Mouse (Mus musculus) cerebellum, adult 8-10 months (tissue): Measurements from ENCODE around the gene Asic3.

Source experiments
- DNase-seq: peaks from one replicate; pipeline ENCODE4 v3.0.0; 2022

The Asic3 gene

GRCm38 (mm10) chr5:24423129-24424003 is 10.2 kb downstream of the Asic3 start, which contains the start of the genes Cdk5 and Slc4a2:
Gene Cdk5, minus strand, starts transcription at chr5:24423530.
Gene Slc4a2, plus strand, starts transcription at chr5:24423837.
- peak; percentile 97 for DNase-seq

DNA sequence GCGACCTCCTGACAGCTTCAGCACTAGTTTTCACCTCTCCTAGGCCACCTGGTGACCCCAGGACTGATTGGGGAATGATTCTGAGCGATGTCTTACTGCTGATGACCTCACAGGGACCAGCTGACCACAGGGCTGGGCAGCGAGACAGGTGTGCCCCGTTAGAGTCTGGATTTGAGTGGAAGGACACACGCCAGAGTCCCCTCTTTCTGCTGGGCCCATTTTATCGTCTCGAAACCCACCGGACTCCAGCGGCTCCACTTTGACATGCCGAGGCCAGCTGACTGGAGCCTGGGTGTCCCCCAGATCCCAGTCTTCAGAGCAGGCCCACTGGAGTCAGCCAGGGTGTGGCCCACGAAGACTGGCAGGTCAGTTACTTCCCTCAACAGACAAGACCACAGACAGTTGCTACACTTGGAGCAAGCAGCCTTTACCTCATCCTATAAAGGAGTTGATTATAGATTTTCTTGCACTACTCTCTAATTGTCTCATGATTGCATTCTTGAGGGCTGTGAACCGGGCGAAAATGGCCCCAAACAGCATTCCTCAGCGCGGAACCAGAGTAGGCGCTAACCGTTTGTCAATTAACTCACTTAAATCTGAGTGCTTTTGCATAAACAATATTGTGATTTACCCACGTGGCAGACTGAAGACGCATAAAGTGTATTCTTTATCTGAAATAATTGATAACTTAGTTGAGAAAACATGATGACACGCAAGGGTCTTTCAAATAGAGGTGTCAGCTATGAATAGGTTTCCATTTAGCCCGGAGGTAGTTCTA is 11.0 kb downstream of the Asic3 start:
- DNase-seq: no peak

DNA sequence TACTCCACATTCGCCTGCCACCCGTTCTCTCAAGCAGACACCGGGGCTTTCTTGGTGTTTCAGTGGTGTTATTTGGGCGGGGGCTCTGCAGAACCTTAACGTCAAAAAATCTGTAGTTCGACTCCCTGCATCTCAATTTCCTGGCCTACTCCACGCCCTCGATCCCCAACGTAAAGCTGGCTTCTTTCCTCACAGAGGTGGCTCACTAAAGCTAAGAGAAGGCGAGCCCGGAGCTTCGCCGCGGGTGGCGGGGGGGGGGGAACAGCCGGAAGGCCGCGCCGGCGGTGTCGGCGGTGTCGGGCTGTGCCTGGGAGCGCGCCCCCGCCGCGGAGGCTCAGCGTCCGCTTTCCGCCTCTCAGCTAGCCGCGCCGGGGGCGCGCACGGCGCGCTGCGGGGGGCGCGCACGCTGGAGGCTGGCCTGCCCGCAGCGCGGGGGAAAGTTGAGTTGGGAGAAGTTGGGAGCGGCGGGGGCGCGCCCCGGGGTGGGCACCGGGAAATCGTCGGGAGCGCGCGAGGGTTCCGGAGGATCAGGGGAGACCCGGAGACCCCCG is 11.7 kb downstream of the Asic3 start:
- DNase-seq: peak; percentile 67

- DNase-seq: peak; percentile 49
Observed at GRCm38 (mm10) chr5:24425421-24426036, 12.3 kb downstream of the Asic3 start.

DNA sequence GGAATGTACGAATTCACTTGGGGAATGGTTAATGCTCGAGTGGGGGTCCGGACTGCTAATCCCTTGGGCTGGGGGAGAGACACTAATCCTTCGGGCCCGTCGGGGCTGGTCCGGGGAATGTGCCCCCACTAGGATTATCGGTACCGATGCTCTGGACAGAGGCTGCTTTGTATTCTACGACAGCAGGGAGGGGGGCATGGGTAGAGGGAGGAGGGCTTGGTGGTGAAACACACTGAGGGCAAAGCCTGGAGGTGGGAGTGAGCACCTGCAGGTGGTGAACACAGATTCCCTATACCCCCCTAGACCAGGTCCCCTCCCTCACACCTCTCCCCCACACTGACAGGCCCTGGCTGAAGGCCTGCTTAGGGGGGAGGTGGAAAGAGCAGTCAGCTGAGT is 12.8 kb downstream of the Asic3 start:
- no peak for DNase-seq

- DNase-seq: no peak
Observed at GRCm38 (mm10) chr5:24426556-24427284, 13.5 kb downstream of the Asic3 start.

DNA sequence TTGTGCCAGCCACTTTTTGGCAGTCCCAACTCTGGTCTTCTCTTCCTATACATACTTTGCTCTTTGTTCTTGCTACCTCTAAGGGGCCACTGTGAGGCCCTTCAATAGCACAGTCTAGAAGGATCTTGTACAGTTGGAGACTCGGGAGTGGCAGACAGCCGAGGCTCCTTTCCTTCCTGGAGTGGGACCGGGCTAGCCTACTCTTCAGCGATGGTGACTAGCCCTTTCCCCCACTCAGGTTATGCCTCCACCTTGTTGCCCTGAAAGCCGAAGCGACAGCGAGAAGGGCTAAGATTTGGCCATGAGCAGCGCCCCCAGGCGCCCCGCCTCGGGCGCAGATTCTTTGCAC is 14.1 kb downstream of the Asic3 start:
- no peak for DNase-seq

- no peak for DNase-seq
Observed at GRCm38 (mm10) chr5:24427981-24428402, 14.8 kb downstream of the Asic3 start.

GRCm38 (mm10) chr5:24428596-24428995 is 15.4 kb downstream of the Asic3 start:
- DNase-seq: no peak

GRCm38 (mm10) chr5:24433993-24434392 is 20.8 kb downstream of the Asic3 start:
- DNase-seq: no peak

- no peak for DNase-seq
Observed at GRCm38 (mm10) chr5:24441187-24441586, 28.0 kb downstream of the Asic3 start.

GRCm38 (mm10) chr5:24442029-24442428 is 28.8 kb downstream of the Asic3 start:
- DNase-seq: no peak

GRCm38 (mm10) chr5:24443204-24443603 is 30.0 kb downstream of the Asic3 start:
- DNase-seq: no peak

GRCm38 (mm10) chr5:24443927-24444326 is 30.7 kb downstream of the Asic3 start:
- DNase-seq: peak; percentile 49

- DNase-seq: peak; percentile 92
Observed at GRCm38 (mm10) chr5:24444746-24445427, 31.7 kb downstream of the Asic3 start, which contains the start of gene Fastk. Gene Fastk, minus strand, starts transcription at chr5:24445287.

DNA sequence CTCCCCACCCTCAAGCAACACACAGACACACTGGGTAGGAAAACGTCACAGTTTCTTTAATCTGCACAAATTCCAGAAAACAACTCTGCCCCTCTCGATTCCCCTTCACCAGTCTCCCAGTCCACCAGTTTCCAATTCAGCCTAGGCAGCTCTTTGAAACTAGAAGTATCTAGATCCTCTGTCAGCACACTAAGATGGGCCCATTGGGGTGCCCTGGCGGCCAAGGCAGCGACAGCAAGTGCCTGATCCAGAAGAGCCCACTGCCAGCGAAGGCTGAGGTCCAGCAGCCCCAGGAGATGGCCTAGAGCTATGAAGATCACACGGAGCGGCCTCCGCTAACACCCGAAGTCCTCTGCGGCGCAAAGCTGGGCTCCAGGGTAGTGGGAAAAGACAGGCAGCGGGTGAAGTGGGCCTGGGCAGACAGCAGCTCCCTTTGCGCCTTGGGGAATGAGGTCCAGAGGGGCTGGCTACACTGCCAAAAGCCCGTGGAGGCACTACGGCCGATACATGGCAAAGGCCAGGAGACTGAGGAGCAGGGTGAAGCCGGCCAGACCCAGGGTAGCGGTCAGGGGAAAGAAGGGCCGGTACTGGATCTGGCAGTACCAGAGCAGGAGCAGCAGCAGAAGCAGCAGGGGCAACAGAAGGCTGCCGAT is 32.4 kb downstream of the Asic3 start:
- DNase-seq: peak; percentile 51

DNA sequence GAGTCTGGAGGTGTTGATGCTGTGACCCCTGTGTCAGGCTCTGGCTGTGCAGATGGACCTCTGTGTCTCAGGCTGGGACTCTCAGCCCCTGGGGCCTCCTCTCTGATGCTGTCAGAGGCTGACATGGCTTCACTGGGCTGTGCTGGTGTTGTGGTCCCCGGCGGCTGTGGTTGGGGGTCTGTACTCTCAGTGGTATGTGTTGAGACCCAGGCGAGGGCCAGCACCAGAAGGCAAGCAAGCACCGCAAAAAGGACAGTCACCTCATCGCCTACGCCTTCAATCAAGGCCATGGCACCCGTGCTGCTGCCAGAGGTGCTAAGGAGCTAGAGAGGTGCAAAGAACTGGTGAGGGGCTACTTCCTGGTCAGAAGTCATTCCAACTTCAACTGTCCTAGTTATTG is 33.4 kb downstream of the Asic3 start:
- no peak for DNase-seq

GRCm38 (mm10) chr5:24447624-24448298 is 34.6 kb downstream of the Asic3 start, which contains the start of gene Tmub1:
Gene Tmub1, minus strand, starts transcription at chr5:24447854.
- peak; percentile 80 for DNase-seq

- peak; percentile 84 for DNase-seq
Observed at GRCm38 (mm10) chr5:24451264-24452029, 38.3 kb downstream of the Asic3 start.
